Mouse (Mus musculus): ENCODE measurements around the gene Stat4. TPM values are rescaled to one million over a fixed set of nuclear protein-coding genes. Genes with fewer than 3 reads are reported as not detected.
A peak's percentile ranks its signal among the peaks of the same experiment; 100 is the strongest.

The Stat4 gene
- 0.46 and 0.51 TPM in 2 replicates for polyA plus RNA-seq (2015; fragmentation: Nextera tagmentation; extraction: Ambion mirVana)

GRCm38 (mm10) chr1:51986848-51987247 lies at the start of gene Stat4:
TSS of gene Stat4 (plus strand) at chr1:51987148.
- H3K4me1 ChIP-seq (replicated peaks; ENCODE audit: control insufficient read depth, insufficient read depth) = no peaks in the 10 kb centered on the region
- H3K36me3 ChIP-seq (ENCODE audit: control insufficient read depth, insufficient read depth, low read length) = no peaks in the 10 kb centered on the region
- no peak within 1 kb of the TSS for H3K4me2 ChIP-seq (replicated peaks; ENCODE audit: low read depth)
- DNase-seq (ENCODE audit: low spot score) (no peak), ATAC-seq (ENCODE audit: low FRiP score, low TSS enrichment) (no peak)
- no peaks in the 10 kb centered on the region for H3K27me3 ChIP-seq (ENCODE audit: control insufficient read depth, insufficient read depth, low read length)
- TF ChIP-seq CTCF (IDR thresholded peaks at IDR 0.05; ENCODE audit: low read depth) = no peak
- no peak for TF ChIP-seq EP300 (optimal IDR thresholded peaks at IDR 0.05)
- no peak within 1 kb of the TSS for H3K9ac ChIP-seq (ENCODE audit: low read length)
- no peak within 1 kb of the TSS for H3K4me3 ChIP-seq (ENCODE audit: low read depth, low read length)
- no peak within 1 kb of the TSS for H3K27ac ChIP-seq (replicated peaks)
- H3K9me3 ChIP-seq (ENCODE audit: control insufficient read depth, low read length) = no peaks in the 10 kb centered on the region
- WGBS = 76% methylated on average over 5 of the region's 5 CpGs

- Histone ChIP-seq H3K4me1 (replicated peaks; ENCODE audit: control insufficient read depth, insufficient read depth) (no peaks in the 10 kb centered on the region), H3K27me3 (ENCODE audit: control insufficient read depth, insufficient read depth, low read length) (no peaks in the 10 kb centered on the region), H3K36me3 (ENCODE audit: control insufficient read depth, insufficient read depth, low read length) (no peaks in the 10 kb centered on the region), H3K4me2 (replicated peaks; ENCODE audit: low read depth) (no peak overlapping the region), H3K9me3 (ENCODE audit: control insufficient read depth, low read length) (no peaks in the 10 kb centered on the region), H3K4me3 (ENCODE audit: low read depth, low read length) (no peak overlapping the region), H3K9ac (ENCODE audit: low read length) (no peak overlapping the region), H3K27ac (replicated peaks) (no peak overlapping the region)
- DNase-seq (ENCODE audit: low spot score) = no peak
- ATAC-seq (ENCODE audit: low FRiP score, low TSS enrichment) = no peak
- TF ChIP-seq CTCF (IDR thresholded peaks at IDR 0.05; ENCODE audit: low read depth) (no peak), EP300 (optimal IDR thresholded peaks at IDR 0.05) (no peak)
- WGBS = 92% methylated on average over 7 of the region's 7 CpGs
Observed at GRCm38 (mm10) chr1:51938357-51938756, 48.6 kb upstream of the Stat4 start.

GRCm38 (mm10) chr1:51944755-51945154 lies 42.2 kb upstream of the Stat4 start:
- H3K4me2 ChIP-seq (replicated peaks; ENCODE audit: low read depth) = no peak overlapping the region
- H3K27me3 ChIP-seq (ENCODE audit: control insufficient read depth, insufficient read depth, low read length) = no peaks in the 10 kb centered on the region
- WGBS = 42% methylated on average over 5 of the region's 5 CpGs
- no peaks in the 10 kb centered on the region for H3K9me3 ChIP-seq (ENCODE audit: control insufficient read depth, low read length)
- H3K9ac ChIP-seq (ENCODE audit: low read length) = no peak overlapping the region
- TF ChIP-seq CTCF (IDR thresholded peaks at IDR 0.05; ENCODE audit: low read depth) (peak; percentile 92), EP300 (optimal IDR thresholded peaks at IDR 0.05) (no peak)
- no peaks in the 10 kb centered on the region for H3K36me3 ChIP-seq (ENCODE audit: control insufficient read depth, insufficient read depth, low read length)
- no peak overlapping the region for H3K27ac ChIP-seq (replicated peaks)
- ATAC-seq (ENCODE audit: low FRiP score, low TSS enrichment) (peak; percentile 42; the same call in 1 of the 2 replicates), DNase-seq (ENCODE audit: low spot score) (peak; percentile 63)
- H3K4me1 ChIP-seq (replicated peaks; ENCODE audit: control insufficient read depth, insufficient read depth) = no peaks in the 10 kb centered on the region
- H3K4me3 ChIP-seq (ENCODE audit: low read depth, low read length) = no peak overlapping the region

DNA sequence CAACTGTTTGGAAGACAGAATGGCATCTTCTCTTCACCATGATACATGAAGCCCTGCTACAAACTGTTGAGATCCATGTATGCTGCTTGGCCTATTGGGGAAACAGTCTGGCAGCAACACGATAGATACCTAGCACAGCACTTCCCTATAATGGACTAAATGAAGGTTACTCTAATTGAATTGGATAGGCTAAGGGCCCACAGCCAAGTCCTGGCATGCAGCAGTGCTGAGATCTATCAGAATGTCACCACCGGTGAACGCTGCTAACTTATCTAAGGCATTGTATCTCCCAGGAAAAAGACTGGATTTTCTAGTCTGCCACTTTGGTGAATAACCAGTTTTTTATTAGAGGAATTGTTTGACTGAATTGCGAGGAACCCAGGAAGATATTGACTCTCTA lies 39.8 kb upstream of the Stat4 start:
- Histone ChIP-seq H3K27me3 (ENCODE audit: control insufficient read depth, insufficient read depth, low read length) (no peaks in the 10 kb centered on the region), H3K4me1 (replicated peaks; ENCODE audit: control insufficient read depth, insufficient read depth) (no peaks in the 10 kb centered on the region), H3K4me2 (replicated peaks; ENCODE audit: low read depth) (no peak overlapping the region), H3K9me3 (ENCODE audit: control insufficient read depth, low read length) (no peaks in the 10 kb centered on the region), H3K27ac (replicated peaks) (no peak overlapping the region), H3K4me3 (ENCODE audit: low read depth, low read length) (no peak overlapping the region), H3K9ac (ENCODE audit: low read length) (no peak overlapping the region), H3K36me3 (ENCODE audit: control insufficient read depth, insufficient read depth, low read length) (no peaks in the 10 kb centered on the region)
- ATAC-seq (ENCODE audit: low FRiP score, low TSS enrichment) (no peak), DNase-seq (ENCODE audit: low spot score) (no peak)
- TF ChIP-seq EP300 (optimal IDR thresholded peaks at IDR 0.05) = no peak
- 60% methylated on average over 4 of the region's 4 CpGs for WGBS

DNA sequence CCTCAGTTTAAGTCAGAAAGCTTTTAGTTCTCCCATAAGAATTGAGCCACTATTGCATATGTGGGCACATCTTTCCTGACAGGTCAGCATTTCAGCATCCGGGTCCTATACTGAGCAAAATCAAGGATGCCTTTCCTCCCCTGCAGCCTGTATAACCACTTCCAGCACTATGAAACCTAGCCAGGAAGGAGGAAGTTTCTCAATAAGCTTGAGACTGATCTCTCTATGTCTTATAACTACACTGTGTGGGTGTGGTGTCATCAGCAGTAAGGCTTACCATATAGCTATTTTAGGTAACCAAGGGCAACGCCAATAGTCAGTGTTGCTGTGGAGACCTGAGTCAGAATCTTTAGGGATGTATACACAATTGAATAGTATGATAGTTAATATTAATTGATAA lies 22.3 kb upstream of the Stat4 start:
- WGBS = 85% methylated on average over 2 of the region's 2 CpGs
- no peak overlapping the region for H3K4me3 ChIP-seq (ENCODE audit: low read depth, low read length)
- no peak overlapping the region for H3K4me2 ChIP-seq (replicated peaks; ENCODE audit: low read depth)
- TF ChIP-seq EP300 (optimal IDR thresholded peaks at IDR 0.05) (no peak), CTCF (IDR thresholded peaks at IDR 0.05; ENCODE audit: low read depth) (no peak)
- no peak overlapping the region for H3K27ac ChIP-seq (replicated peaks)
- H3K9me3 ChIP-seq (ENCODE audit: control insufficient read depth, low read length) = no peaks in the 10 kb centered on the region
- ATAC-seq (ENCODE audit: low FRiP score, low TSS enrichment) = no peak
- no peak for DNase-seq (ENCODE audit: low spot score)
- H3K27me3 ChIP-seq (ENCODE audit: control insufficient read depth, insufficient read depth, low read length) = no peaks in the 10 kb centered on the region
- no peak overlapping the region for H3K9ac ChIP-seq (ENCODE audit: low read length)
- H3K4me1 ChIP-seq (replicated peaks; ENCODE audit: control insufficient read depth, insufficient read depth) = 0 out of 2 replicates have a peak, but pooled peaks cover 3% of the 10 kb centered on the region
- H3K36me3 ChIP-seq (ENCODE audit: control insufficient read depth, insufficient read depth, low read length) = no peaks in the 10 kb centered on the region

GRCm38 (mm10) chr1:51968994-51969393 lies 18.0 kb upstream of the Stat4 start:
- 0 out of 2 replicates have a peak, but pooled peaks cover 3% of the 10 kb centered on the region for H3K4me1 ChIP-seq (replicated peaks; ENCODE audit: control insufficient read depth, insufficient read depth)
- no peaks in the 10 kb centered on the region for H3K9me3 ChIP-seq (ENCODE audit: control insufficient read depth, low read length)
- H3K36me3 ChIP-seq (ENCODE audit: control insufficient read depth, insufficient read depth, low read length) = no peaks in the 10 kb centered on the region
- no peaks in the 10 kb centered on the region for H3K27me3 ChIP-seq (ENCODE audit: control insufficient read depth, insufficient read depth, low read length)
- DNase-seq (ENCODE audit: low spot score) (peak; percentile 29), ATAC-seq (ENCODE audit: low FRiP score, low TSS enrichment) (0 out of 2 replicates have a peak, but pooled peaks have one; percentile 26)
- no peak overlapping the region for H3K4me2 ChIP-seq (replicated peaks; ENCODE audit: low read depth)
- H3K9ac ChIP-seq (ENCODE audit: low read length) = no peak overlapping the region
- TF ChIP-seq CTCF (IDR thresholded peaks at IDR 0.05; ENCODE audit: low read depth) (no peak), EP300 (optimal IDR thresholded peaks at IDR 0.05) (no peak)
- WGBS = 4% methylated on average over 1 of the region's 1 CpGs
- H3K27ac ChIP-seq (replicated peaks) = no peak overlapping the region
- H3K4me3 ChIP-seq (ENCODE audit: low read depth, low read length) = no peak overlapping the region

Data from stomach, postnatal 0 days (tissue).